Mouse (Mus musculus) testis, adult 2 months (tissue): ENCODE measurements around the gene Orc2.

Experiments used
- CTCF ChIP-seq: fragments of 200-500 bp; IDR thresholded peaks from 2 replicates; pipeline ENCODE4 v1.5.1; 2012; ENCODE audit warnings: low read depth, mild to moderate bottlenecking, inconsistent platforms, low read length, moderate library complexity; ENCODE audit not compliant: control insufficient read depth, insufficient read depth, insufficient replicate concordance
- POLR2A ChIP-seq: fragments of 200-500 bp; IDR thresholded peaks from 2 replicates; pipeline ENCODE4 v1.6.1; 2012; ENCODE audit warnings: low read depth, mild to moderate bottlenecking, inconsistent platforms, low read length, moderate library complexity; ENCODE audit not compliant: control insufficient read depth

DNA sequence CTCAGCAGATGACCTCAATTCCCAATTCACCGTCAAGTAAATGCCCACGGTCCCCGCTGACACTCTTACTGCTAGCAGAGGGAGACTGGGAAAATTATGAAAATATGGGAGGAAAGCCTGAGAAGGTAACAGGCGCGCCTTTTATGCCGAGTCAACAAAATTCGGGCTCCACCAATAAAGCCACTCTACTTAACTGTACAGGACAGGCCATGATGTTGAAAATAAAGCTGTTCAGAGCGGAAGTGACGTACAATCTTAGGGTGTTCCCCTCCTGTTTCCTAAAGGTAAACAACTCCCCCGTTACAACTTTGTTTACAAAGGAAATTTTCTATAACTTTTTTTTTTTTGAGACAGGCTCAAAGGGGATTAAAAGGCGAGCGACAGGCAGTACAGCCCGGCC, 82.0 kb downstream of the Orc2 start:
- TF ChIP-seq POLR2A (no peak), CTCF (no peak)
